Mouse (Mus musculus): ENCODE results near the gene Tbc1d2b. TPM values are rescaled to one million over a fixed set of nuclear protein-coding genes. Genes with fewer than 3 reads are reported as not detected.

Tbc1d2b gene
- polyA plus RNA-seq, 2 experiments: 20.0 to 25.5 TPM

GRCm38 (mm10) chr9:90302670-90303069, 32.1 kb upstream of the Tbc1d2b start:
- Histone ChIP-seq H3K4me1 (ENCODE audit: control insufficient read depth, insufficient read depth, low read length) (no peaks in the 10 kb centered on the region), H3K27ac (replicated peaks; ENCODE audit: low read depth, low read length) (no peak overlapping the region), H3K9ac (ENCODE audit: low read depth, low read length, severe bottlenecking) (no peak overlapping the region), H3K9me3 (ENCODE audit: control insufficient read depth, low read length) (no peaks in the 10 kb centered on the region), H3K4me2 (replicated peaks; ENCODE audit: low read depth, low read length, severe bottlenecking) (no peak overlapping the region), H3K27me3 (ENCODE audit: control insufficient read depth, insufficient read depth, low read length) (no peaks in the 10 kb centered on the region), H3K4me3 (replicated peaks; ENCODE audit: low read length) (no peak overlapping the region), H3K36me3 (ENCODE audit: control insufficient read depth, insufficient read depth, low read length) (no peaks in the 10 kb centered on the region)
- DNase-seq (ENCODE audit: low spot score): no peak
- WGBS: 74% methylated on average over 4 of the region's 4 CpGs
- no peak for ATAC-seq (ENCODE audit: low FRiP score, low read depth)
- no peak for TF ChIP-seq POLR2A (IDR thresholded peaks at IDR 0.05; ENCODE audit: borderline replicate concordance, extremely low read depth, insufficient read depth, insufficient read length)

GRCm38 (mm10) chr9:90301081-90301688, 30.6 kb upstream of the Tbc1d2b start:
- WGBS: 83% methylated on average over 4 of the region's 4 CpGs

DNA sequence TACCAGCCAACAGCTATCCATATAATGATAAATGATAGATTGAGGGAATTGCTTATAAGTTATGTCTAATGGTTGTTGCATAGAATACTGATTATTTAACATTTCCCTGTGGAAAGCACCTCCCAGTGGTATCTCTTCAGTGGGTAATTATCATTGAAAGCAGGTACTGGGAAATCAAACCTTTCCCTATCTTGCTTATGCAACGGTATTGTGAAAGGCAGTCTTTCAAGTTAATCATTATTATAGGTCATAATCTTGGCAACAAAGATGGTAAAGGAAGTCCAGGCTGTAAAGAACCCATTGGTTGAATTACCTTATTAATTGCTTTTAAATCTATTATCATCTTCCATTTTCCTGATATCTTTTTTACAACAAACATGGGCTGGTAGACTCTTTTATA, 27.0 kb upstream of the Tbc1d2b start:
- no peak overlapping the region for H3K4me3 ChIP-seq (replicated peaks; ENCODE audit: low read length)
- H3K4me2 ChIP-seq (replicated peaks; ENCODE audit: low read depth, low read length, severe bottlenecking): no peak overlapping the region
- no peaks in the 10 kb centered on the region for H3K27me3 ChIP-seq (ENCODE audit: control insufficient read depth, insufficient read depth, low read length)
- ATAC-seq (ENCODE audit: low FRiP score, low read depth) (no peak), DNase-seq (ENCODE audit: low spot score) (no peak)
- H3K27ac ChIP-seq (replicated peaks; ENCODE audit: low read depth, low read length): no peak overlapping the region
- H3K9ac ChIP-seq (ENCODE audit: low read depth, low read length, severe bottlenecking): no peak overlapping the region
- 78% methylated on average over 1 of the region's 1 CpGs for WGBS
- H3K9me3 ChIP-seq (ENCODE audit: control insufficient read depth, low read length): no peaks in the 10 kb centered on the region
- no peaks in the 10 kb centered on the region for H3K4me1 ChIP-seq (ENCODE audit: control insufficient read depth, insufficient read depth, low read length)
- no peaks in the 10 kb centered on the region for H3K36me3 ChIP-seq (ENCODE audit: control insufficient read depth, insufficient read depth, low read length)
- TF ChIP-seq POLR2A (IDR thresholded peaks at IDR 0.05; ENCODE audit: borderline replicate concordance, extremely low read depth, insufficient read depth, insufficient read length): no peak

More at GRCm38 (mm10) chr9:90301081-90301688, 30.6 kb upstream of the Tbc1d2b start:
- Histone ChIP-seq H3K4me1 (ENCODE audit: control insufficient read depth, insufficient read depth, low read length) (no peaks in the 10 kb centered on the region), H3K27ac (replicated peaks; ENCODE audit: low read depth, low read length) (no peak overlapping the region), H3K4me2 (replicated peaks; ENCODE audit: low read depth, low read length, severe bottlenecking) (no peak overlapping the region), H3K9ac (ENCODE audit: low read depth, low read length, severe bottlenecking) (no peak overlapping the region), H3K9me3 (ENCODE audit: control insufficient read depth, low read length) (no peaks in the 10 kb centered on the region), H3K4me3 (replicated peaks; ENCODE audit: low read length) (no peak overlapping the region), H3K27me3 (ENCODE audit: control insufficient read depth, insufficient read depth, low read length) (no peaks in the 10 kb centered on the region), H3K36me3 (ENCODE audit: control insufficient read depth, insufficient read depth, low read length) (no peaks in the 10 kb centered on the region)
- ATAC-seq (ENCODE audit: low FRiP score, low read depth): no peak
- no peak for TF ChIP-seq POLR2A (IDR thresholded peaks at IDR 0.05; ENCODE audit: borderline replicate concordance, extremely low read depth, insufficient read depth, insufficient read length)
- DNase-seq (ENCODE audit: low spot score): no peak

DNA sequence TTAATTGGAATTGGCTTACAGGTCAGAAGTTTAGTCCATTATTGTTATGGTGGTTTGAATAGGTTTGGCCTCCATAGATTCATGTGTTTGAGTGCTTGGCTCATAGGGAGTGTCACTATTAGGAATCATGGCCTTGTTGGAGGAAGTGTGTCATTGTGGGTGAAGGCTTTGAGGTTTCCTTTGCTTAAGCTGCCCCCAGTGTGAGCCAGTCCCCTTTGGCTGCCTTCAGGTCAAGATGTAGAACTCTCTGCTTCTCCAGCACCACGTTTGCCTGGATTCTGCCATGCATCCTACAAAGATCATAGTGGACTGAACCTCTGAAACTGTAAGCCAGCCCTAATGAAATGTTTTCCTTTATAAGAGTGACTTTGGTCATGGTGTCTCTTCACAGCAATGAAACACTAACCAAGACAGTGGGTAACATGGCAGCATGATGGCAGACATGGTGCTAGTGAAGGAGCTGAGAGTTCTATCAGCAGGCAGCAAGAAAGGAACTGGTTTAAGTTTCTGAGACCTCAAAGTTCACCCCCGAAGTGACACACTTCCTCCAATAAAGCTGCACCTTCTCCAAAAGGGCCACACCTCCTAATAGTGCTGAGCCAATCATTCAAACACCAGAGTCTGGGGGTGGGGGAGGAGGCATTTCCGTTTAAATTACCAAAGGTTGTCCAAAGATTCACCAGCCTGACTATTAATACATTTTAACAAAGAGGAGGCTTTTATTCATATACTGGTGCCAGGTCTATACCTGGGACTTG, 23.2 kb upstream of the Tbc1d2b start:
- H3K4me1 ChIP-seq (ENCODE audit: control insufficient read depth, insufficient read depth, low read length): no peaks in the 10 kb centered on the region
- no peak overlapping the region for H3K9ac ChIP-seq (ENCODE audit: low read depth, low read length, severe bottlenecking)
- no peak overlapping the region for H3K27ac ChIP-seq (replicated peaks; ENCODE audit: low read depth, low read length)
- H3K9me3 ChIP-seq (ENCODE audit: control insufficient read depth, low read length): no peaks in the 10 kb centered on the region
- H3K4me3 ChIP-seq (replicated peaks; ENCODE audit: low read length): no peak overlapping the region
- no peak overlapping the region for H3K4me2 ChIP-seq (replicated peaks; ENCODE audit: low read depth, low read length, severe bottlenecking)
- no peaks in the 10 kb centered on the region for H3K27me3 ChIP-seq (ENCODE audit: control insufficient read depth, insufficient read depth, low read length)
- ATAC-seq (ENCODE audit: low FRiP score, low read depth) (no peak), DNase-seq (ENCODE audit: low spot score) (no peak)
- no peak for TF ChIP-seq POLR2A (IDR thresholded peaks at IDR 0.05; ENCODE audit: borderline replicate concordance, extremely low read depth, insufficient read depth, insufficient read length)
- H3K36me3 ChIP-seq (ENCODE audit: control insufficient read depth, insufficient read depth, low read length): no peaks in the 10 kb centered on the region
- 60% methylated on average over 3 of the region's 3 CpGs for WGBS

GRCm38 (mm10) chr9:90278397-90278796, 7.8 kb upstream of the Tbc1d2b start:
- DNase-seq (ENCODE audit: low spot score) (no peak), ATAC-seq (ENCODE audit: low FRiP score, low read depth) (no peak)
- no peak overlapping the region for H3K27ac ChIP-seq (replicated peaks; ENCODE audit: low read depth, low read length)
- no peak overlapping the region for H3K4me3 ChIP-seq (replicated peaks; ENCODE audit: low read length)
- no peaks in the 10 kb centered on the region for H3K27me3 ChIP-seq (ENCODE audit: control insufficient read depth, insufficient read depth, low read length)
- H3K9me3 ChIP-seq (ENCODE audit: control insufficient read depth, low read length): no peaks in the 10 kb centered on the region
- WGBS: 92% methylated on average over 3 of the region's 3 CpGs
- H3K36me3 ChIP-seq (ENCODE audit: control insufficient read depth, insufficient read depth, low read length): no peaks in the 10 kb centered on the region
- no peak overlapping the region for H3K9ac ChIP-seq (ENCODE audit: low read depth, low read length, severe bottlenecking)
- H3K4me1 ChIP-seq (ENCODE audit: control insufficient read depth, insufficient read depth, low read length): no peaks in the 10 kb centered on the region
- no peak for TF ChIP-seq POLR2A (IDR thresholded peaks at IDR 0.05; ENCODE audit: borderline replicate concordance, extremely low read depth, insufficient read depth, insufficient read length)
- no peak overlapping the region for H3K4me2 ChIP-seq (replicated peaks; ENCODE audit: low read depth, low read length, severe bottlenecking)

All from limb, embryonic 14.5 days (tissue).